Mouse (Mus musculus) retina, adult 2 months (tissue): ENCODE results near the gene Slc41a2.
"Not testable (repeated sequence)": the region's sequence is repeated elsewhere in the genome, so short reads cannot be mapped to it uniquely, and the experiment has no call there.

Experiments used
- DNase-seq: peaks from one replicate; pipeline ENCODE4 v3.0.0-alpha.2; 2012; ENCODE audit warnings: low read depth, low spot score

Slc41a2 gene

DNA sequence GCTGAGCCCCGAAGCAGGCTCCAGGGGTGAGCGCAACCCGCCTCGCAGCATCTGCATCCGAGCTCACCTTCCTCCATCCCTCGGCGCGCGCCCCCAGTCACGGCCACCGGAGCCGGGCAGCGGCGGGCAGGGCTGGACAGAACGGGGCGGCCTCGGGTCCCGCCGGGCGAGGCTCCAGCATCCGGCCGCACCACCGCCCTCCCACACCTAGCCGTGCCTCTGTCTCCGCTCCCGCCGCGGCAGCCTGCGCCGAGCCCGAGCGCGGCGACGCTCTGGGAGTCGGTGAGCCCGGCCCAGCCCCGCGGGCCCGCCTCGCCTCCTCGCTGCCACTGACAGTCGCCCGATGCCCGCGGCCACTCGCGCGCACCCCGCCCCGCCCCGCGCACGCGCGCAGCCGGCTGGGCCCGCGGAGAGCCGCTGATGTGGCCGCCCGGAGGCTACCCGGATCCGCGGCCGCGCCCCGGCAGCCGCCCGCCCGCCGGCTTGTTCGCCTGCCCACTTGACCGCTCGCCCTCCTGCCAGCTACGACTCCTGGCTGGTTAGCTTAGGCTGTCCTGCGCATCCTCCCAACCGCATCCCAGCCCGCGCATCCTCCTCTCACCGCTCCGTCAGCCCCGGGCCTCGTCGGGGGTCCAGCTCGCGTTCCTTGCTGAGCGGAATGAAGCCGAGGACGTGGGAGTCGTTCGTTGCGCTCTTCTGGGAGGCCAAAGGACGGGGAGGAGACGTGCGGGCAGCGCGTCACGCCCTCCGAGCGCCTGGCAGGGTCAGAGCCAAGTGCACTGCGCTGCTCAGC is at the start of gene Slc41a2:
TSS of gene Slc41a2 (minus strand) at position 724 of the 793 bp plus-strand sequence.
- no peak for DNase-seq

DNA sequence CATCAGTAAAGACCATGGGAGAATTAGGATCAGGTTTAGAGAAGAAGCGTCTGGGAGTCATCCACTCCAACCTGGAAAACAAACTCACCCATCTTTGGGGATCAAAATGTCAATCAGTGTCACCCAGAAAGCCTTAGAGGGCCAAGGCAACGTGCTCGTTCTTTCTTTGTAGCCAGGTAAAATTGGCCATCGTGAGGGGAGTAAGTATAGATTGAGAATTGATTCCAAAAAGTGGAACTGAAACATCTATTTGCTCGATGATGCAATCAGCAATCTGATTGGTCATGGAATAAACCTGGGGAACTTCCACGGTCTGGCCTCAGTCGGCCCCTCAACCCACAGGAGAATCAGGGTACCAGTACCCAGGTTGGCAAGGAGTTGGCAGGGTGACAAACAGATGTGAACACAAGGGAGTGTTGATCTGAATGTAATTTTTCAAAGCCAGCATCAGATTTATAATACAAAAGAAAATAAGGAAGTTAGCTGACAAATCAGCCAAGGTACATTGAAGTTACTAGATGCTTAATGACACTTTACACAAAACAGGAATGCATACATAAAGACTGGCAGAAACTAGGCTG is 47.7 kb upstream of the Slc41a2 start:
- no peak for DNase-seq

DNA sequence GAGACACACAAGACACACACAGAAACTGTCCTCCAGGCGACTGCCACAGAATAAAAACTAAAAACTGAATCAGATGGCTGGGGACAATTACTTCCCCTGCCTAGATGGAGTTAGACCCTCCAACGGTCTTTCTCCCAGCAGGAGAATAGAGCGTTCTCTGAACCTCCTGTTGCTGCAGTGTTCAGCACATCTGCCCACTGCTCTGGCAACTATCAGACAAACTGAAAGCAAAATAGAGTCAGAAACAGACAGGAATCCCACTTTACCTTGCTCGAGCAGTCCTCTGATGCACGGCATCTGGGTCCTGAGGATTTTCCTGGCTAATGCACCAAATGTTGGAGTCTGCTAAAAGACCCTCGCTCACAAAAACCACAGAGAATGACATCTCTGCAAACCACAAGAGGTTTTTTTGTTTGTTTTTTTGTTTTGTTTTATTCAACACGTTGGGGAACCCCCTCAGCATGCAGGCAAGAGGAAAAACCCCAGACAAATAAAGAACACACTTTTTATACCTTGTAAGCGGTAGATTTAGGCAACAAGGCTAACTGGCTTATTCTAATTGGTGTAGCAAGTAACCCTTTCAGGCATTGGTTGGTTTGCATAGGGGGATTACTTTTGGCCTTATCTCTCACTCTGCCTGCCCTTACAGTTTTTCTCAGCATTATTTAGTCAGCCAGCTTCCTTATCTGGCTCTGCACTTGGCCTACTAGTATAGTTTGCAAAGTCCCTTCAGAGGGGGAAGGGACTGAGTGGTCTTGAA is 47.0 kb upstream of the Slc41a2 start:
- no peak for DNase-seq

DNA sequence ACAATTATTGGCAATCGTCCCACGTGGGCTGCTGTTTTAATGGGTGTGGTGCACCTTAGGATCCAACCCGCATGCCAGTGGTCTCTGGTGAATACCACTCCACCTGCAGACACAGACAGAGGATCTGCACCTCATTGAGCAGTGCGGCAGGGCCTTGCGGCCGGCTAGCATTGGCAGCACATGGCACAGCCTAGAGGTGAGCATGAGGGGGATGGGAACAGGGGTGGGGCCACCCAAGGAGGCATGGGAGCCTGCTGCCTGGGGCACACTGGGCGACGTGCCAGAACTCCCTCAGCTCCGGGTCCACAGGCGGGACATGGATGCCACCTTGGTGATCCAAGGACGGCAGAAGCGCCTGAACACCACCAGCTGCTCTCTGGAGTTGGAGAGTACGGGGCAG is 46.2 kb upstream of the Slc41a2 start:
- no peak for DNase-seq

DNA sequence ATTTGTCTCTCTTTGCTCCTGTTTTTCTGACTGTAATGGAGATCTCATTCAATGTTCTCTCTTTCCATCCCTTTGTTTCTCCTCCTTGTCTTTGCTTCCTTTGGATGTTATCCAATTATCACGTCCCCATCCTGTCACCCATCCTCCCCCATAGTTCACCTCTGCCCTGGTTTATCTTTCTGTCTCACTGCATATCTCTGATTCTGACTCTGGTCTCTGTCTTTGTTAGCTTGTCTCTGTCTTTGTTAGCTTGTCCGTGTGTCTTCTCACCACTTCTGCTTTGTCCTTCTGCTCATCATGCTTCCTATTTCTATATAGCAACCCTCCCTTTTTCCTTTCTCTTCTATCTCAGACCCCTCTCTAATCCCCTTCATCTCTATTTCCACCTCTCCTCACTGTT is 45.3 kb upstream of the Slc41a2 start:
- DNase-seq: no peak

DNA sequence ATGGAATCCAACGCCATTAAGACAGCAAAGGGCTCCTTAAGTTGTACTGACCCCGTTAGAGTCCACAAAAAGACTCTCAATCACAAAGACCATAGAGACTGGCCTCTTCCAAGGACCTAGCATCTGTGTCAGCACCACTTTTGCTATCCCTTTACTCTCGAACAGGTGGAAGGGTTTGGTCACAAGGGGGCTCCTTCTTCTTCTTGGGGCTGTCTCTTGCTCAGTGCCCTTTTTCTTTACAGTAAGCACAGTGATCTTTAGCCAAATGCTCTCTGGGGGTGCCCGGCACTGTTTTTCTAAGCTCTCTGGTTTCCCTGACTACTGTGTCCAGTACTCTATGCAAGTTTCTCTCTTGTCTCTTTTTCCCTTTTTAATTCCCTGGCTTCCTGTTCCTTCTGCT is 44.8 kb upstream of the Slc41a2 start:
- no peak for DNase-seq

DNA sequence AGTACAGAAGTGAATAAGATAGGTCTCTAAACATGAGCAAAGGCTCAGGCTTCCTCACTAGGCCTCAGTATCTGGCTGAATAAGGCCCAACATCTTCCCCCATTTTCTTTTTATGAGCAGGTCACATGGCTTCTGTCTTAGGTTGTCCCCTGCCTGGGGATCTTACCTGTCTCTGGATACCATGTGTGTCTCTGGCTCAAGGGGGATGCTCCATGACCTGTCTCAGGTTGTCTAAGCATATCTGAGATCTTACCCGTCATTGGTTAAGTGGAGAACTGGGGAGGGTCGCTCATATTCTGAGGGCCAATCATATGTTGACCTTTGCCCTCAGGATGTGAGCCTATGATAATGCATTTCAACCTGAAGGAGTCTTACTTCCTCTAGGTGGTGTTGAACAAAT is 42.8 kb upstream of the Slc41a2 start:
- DNase-seq: no peak

DNA sequence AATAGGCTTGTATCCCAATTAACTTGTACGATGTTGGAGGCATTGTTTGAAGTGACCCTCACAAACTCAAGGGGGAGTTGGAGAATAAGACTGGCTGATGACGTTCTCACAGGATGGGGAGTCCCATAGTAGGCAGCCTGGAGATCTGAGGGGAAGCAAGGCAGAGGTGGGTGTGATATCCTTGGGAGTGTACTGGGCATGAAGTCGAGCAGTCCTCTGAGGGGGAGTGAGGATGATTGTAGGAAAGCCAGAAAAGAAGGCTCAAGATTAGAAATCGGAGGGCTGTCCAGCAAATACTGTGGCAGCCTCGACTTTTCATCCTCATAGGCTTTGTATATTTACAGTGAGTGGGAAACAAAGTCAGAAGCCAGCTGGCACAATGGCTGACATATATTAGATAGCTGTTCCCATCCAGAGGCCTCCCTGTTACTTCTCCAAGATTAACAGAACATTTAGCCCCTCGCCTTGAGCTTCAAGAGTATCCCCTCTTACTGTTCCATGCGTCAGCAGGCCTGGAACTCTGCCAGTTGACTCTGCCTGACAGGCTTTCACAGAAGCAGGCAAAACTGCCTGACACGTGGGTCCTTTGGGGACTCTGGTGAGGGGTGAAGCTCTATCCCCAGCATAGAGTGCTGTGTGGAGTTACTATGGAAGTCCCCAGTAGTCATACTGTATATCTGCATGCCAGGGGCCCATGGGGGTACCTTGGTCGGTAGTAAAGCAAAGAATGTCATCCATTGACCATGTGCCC is 40.6 kb upstream of the Slc41a2 start:
- no peak for DNase-seq

DNA sequence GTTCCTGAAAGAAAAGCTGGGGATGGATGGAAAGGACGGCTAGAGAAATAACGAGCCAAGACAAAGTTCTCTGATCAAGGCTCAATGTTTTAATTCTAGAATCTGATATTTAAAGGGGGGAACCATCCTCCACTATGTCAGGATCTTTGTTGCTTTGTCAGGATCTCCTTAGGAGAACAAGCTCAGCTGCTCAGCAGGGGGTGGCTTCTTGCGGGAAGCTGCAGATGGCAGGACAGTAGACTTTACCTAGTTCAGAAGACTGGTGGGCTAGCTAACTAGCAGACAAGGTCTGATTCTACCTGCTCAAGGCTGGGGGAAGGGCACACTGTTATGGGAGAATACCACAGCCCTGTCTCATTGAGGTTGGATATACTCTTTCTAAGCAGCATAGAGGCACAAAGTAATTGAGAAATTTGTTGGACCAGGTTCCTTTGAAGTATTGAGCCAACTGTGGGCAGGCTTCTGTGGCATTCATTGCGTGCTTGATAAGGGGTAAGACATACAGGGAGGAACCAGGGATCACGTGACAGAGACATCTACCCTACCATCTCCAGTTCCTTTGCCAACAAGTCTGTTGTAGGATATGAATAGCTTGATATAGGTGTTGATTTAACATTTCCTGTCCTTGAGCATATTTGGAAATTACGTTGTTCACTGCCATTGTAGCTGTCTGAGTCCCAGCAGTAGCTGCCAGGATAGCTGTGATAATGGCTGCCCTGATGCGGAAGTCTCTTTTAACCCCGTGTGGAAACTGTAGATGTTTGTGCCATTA is 39.4 kb upstream of the Slc41a2 start:
- DNase-seq: no peak

DNA sequence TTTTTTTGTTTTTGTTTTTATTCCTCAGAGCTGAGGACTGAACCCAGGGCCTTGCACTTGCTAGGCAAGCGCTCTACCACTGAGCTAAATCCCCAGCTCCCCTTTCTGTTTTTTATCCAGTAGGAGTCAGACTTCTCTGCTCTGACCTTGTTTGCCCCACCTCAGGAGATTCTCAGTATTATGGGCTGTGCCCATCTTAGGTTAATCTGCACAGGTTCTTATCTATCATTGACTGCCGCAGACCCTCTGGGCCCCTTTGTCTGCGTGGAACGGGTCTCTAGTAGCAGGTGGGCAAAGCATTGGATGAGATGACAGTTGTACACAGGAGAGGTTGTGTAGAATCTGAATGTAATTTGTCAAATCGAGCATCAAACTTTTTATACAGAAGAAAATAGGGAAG is 37.8 kb upstream of the Slc41a2 start:
- DNase-seq: not testable (repeated sequence)

DNA sequence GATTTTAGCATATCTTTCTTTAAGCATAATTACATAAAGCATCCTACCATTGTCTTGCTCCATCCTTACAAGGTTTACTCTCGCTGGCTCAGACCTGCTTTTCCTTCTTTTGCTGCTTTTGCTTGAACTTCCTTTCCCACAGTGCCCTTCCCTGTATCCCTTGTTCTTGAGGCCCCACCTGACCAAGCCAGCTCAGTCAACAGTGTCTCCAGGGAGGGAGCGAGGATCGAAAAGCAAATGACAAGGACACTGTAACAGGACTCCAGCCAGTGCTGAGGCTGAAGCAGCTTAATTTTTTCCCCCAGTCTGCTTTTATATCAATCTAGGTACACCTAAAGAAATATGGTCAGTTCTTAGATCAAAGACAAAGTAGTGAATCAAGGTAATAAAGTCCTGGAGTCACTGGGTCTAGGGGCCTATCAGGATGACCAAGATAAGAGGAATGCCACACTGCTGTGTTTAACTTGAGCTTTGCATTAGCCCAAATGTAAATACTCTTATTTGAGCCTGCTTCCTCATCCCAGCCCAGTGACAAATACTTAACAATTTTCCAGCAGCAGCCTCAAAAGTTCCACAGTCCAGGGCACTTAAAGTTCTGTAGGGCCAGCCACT is 36.5 kb upstream of the Slc41a2 start:
- no peak for DNase-seq

DNA sequence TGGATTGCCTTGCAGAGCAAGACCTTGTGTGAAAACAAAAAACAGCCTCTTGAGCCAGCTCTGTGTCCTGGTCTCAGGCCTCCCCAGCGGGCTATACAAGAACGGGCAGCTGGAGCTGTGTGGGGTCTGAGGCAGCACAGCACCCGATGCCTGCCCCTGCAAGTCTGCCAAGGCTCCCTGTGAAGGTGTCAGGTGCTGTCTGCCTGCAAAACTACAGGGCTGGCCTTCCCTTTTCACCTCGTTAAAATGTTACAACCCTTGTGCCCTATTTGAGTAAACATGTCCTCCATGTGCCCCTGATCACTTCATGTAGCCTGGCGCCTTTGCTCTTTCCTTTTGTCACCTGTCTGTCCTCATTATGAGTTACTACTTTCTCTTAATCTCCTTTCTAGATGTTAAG is 31.2 kb upstream of the Slc41a2 start:
- DNase-seq: no peak

DNA sequence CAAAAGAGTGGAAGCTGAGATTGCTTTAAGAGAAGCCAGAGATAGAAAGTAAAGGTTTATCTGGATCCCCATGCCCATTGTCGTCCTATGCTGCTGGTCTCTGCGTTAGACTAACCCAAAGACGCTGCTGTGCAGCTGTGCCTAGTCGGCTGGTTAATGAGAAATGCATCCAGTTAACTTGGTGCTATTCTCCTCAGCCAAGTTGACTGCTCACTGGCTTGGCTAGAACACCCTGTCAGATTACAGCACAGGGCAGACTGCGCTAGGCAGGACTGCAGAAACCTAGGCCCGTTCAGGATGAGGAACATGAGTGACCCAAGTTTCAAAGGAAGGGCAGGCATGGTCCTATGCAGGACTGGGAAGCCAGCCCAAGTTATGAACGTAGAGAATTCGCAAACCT is 25.8 kb upstream of the Slc41a2 start:
- DNase-seq: no peak

DNA sequence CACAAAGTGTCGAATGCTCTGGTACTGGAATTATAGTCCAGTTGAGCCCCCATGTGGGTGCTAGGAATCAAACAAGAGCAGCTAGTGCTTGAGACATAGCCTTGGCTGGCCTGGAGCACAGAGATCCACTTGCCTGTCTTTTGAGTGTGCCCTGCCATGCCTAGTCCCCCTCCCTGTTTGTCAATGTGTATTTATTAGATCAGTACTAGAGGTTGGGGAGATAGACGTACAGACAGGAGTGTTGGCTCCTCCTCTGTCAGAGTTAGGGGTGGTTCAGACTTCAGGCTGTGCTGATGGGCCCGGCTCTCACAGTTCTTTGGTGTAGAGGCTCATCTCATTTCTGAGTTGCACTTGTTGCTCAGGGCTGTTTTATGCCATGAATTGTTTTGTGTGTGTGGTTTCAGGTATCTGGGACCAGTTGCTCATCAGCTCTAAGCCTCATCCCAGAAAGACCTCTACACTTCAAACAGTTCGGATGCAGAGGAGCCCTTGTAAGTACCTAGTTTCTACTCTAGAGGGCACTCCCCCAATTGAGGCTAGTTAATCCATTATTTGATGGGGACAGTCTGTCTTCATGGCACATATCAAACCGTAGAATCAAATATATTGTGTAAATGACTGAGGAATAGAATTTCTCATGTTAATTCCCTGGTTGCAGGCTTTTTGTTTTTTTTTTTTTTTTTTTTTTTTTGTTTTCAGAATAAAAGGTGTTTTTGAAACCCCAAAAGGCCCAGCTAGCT is 24.1 kb upstream of the Slc41a2 start:
- DNase-seq: no peak

DNA sequence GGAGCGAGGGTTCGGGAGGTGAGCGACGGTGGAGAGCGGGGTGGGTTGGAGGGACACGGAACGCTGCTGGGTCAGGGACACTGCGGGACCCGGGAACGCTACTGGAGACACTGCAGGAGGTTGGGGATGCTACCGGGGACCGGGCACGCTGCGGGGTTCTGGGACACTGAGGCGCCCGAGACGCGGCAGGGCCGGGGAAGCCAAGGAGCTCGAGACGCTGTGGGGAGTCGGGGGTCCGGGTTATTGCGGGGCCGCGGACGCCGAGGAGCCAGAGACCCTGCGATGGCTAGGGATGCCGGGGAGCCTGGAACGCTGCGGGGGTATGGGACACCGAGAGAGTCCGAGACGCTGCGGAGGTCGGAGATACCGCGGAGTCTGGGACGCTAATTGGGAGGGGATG is 22.7 kb upstream of the Slc41a2 start:
- no peak for DNase-seq

DNA sequence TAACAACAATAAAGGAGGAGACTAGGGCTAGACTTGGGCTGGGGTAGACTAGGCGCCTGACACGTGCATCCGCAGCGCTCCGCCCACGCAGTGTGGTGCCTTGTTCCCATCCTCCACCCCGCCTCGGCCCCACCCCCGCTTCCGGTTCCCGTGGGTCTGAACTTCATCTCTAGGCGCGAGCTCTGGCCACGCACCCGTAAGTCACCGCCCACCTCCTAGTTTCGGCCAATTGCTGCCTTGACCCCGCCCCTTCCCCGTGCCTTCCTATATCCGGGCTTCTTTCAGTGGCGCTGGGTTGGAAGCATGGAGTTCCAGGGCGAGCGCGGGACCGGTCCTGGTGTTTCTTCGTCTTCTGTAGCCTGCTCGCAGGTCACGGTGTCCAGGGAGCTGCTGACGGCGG is 22.3 kb upstream of the Slc41a2 start, which contains the start of gene D10Wsu102e:
TSS of gene D10Wsu102e (plus strand) at position 266 of the 400 bp plus-strand sequence.
- DNase-seq: peak; percentile 87

DNA sequence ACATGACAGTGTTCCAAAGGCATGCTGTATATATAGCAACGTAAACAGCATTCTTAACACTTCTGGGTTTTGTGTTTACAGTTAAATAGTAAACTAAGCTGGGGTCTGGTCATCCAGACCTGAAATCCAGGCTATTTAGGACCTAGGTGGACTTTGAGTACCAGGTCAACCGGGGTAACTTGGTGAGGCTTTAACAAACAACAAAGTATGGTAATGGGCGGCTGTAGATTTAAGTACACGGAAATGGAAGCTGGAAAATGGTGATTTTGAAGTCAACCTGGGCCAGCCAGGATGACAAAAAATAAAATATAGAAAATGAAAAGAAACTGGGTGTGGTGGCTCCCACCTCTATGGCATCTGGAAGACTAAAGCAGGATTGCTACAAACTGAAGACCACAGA is 21.8 kb upstream of the Slc41a2 start:
- DNase-seq: no peak

DNA sequence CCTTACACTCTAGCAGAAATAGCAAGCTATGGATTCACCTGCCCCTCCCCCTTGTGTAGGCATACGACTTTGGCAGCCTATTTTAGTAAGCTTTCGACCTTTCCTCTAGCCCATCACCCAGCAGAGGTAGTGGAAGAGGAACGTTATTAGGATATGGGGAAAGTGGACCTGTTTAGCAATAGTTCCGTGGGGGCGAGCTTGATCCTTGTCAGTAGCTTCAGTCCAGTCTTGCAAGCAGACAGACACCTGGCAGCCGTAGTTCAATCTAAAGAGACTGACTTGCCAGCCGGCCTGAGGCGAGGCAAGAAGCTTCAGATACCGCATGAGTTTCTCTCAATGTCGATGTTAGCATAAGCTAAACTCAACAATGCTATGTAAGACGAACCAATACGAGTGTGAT is 18.7 kb upstream of the Slc41a2 start:
- no peak for DNase-seq

DNA sequence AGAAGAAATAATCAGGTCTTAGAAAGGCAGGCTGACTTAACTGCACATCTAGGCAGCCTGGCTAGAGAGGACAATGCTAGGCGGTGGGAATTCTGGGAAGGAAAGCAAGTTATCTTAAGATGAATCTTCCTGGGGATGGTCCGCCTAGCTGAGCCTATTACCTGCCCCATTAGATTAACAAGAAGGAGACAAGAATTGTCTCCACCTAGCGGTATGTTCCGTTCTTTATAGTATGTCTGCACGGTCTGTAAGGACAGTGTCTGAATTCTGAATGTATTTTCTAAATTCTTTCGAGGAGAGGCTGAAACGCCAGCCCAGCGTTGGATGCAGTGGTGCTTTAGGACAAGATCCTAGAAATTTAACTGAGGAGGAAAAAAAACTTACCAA is 16.6 kb upstream of the Slc41a2 start:
- no peak for DNase-seq

DNA sequence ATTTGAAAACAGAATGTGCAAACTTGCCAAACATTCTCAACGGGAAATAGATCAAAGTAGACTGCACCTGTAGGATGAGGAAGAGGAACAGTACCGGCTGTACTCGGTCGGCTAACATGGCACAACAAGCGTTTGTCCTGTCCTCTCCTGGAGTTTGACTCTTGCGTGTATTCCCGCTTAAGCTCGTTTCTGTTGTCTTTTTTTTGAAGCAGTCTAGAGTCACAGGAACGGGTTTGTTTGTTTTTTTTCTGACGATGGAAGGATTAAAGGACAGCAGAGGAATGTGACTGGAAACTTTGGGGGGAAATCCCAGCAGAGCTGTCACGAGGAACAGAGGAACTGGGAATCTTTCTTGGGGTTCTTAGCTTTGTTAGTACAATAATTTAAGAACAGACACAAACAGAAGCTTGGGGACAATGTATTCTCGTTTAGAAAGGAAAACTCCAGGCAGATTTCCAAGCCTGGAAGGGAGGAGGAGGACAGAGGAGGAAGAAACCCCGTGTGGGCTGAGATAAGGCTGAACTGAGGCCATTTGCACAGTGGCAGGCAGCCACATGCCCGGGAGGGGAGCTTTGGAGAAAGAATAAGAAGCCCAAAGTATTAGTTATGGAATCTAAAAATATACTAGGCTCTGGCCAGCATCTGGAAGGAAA is 16.1 kb upstream of the Slc41a2 start:
- no peak for DNase-seq
